Mouse (Mus musculus) megakaryocyte, embryonic 14.5 days (primary cell): ENCODE results near the gene Vps35.

Experiments used
- FLI1 ChIP-seq: IDR thresholded peaks from 2 replicates; pipeline ENCODE4 v1.6.1; 2012; ENCODE audit warnings: low read length, inconsistent platforms, mixed read lengths
- GATA1 ChIP-seq: IDR thresholded peaks from 3 replicates; pipeline ENCODE4 v1.6.1; 2012; ENCODE audit warnings: mixed read lengths, low read length, inconsistent platforms, borderline replicate concordance

DNA sequence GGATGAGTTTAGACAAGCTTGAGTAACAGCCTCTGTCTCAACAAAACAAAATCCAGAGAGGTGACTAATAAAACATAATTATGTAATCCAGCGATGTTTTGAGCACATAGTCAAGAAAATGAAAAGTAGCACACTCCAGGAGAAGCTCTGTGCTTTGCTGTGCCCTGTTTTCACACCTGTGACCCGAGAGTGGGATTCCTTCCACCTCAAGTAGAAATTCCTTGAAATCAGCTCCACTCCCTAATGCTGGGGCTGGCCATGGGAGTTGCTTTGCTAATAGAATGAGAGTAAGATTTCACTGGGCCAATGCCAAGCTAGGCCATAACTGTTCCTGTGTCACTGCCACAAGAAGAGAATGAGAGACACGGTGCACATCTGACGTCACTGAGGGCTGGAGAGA is 38.1 kb upstream of the Vps35 start:
- TF ChIP-seq FLI1, result no peak
- no peak for TF ChIP-seq GATA1
